Mouse (Mus musculus) left cerebral cortex, postnatal 25 days (tissue): Measurements from ENCODE around the gene Zfhx3. TPM values are rescaled to one million over a fixed set of nuclear protein-coding genes. Genes with fewer than 3 reads are reported as not detected.
A peak's percentile ranks its signal among the peaks of the same experiment; 100 is the strongest.

Experiments used
- DNase-seq, 2 experiments: peaks; one replicate each; pipeline ENCODE4 v3.0.0; 2022; ENCODE audit warnings: low spot score in 2 of 2, mixed read lengths in 1 of 2
- intact Hi-C: fragments of 180-260 bp; cut with DNase I; formaldehyde crosslinking; loops from one replicate; pipeline ENCODE4 v1.15.1; 2025
- total RNA-seq, 2 experiments: library from RNA; stranded (reverse); gene quantifications; 2 replicates each; pipeline ENCODE4 v1.2.3; 2021

The Zfhx3 gene
- total RNA-seq, 2 experiments from 2014 or later = 4.1 to 7.0 TPM

GRCm38 (mm10) chr8:108661486-108662093 lies 719.1 kb downstream of the Zfhx3 start:
- DNase-seq = no peak
- intact Hi-C loops = no loop called here

DNA sequence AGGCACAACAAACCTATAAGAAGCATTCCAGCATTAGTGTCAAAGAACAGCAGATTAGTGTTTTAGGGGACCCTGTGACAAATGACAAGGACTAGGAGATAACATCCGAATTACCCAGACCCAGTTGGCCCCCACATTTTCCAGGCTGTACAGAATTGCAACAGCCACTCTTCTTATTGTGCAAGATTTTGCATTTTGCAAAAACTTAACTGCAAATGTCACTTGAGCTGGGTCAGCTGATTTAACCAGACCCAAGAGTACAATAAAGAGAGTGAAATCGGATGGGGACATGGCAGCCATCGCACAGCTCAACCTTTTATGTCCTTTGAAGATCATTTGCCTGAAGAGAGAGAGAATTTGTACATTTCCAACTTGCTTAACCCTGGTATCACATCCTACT lies 720.3 kb downstream of the Zfhx3 start:
- intact Hi-C loops = no loop called here
- DNase-seq = no peak

DNA sequence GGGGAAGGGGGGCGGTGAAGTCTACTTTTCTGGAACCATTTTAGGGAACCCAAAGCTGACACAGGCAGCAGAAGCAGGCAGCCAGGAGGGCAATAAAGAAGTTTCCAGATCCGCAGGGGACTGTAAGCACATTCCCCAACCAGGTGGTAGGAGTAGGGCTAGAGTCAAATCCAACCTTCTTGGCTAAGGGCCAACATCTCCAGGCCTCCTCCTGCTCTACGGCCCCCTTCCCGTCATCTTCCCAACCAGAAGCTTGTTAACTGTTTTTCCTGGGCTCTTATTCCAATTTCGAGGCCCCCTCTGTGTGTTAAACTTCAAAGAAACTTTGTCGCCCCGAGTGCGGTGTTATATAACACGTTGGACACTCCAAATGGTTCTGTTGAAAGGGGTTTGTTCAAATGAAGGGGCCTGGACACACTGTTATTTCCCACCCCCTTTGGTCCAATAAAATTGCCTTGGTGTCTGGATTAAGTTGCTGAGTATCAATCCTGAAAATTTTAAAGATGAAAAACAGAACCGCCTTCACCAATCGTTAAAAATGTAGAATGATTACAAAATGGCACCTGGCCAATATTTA lies 729.6 kb downstream of the Zfhx3 start:
- no peak for DNase-seq
- intact Hi-C loops = no loop called here

- no peak for DNase-seq
- intact Hi-C loops = no loop called here
Measured at GRCm38 (mm10) chr8:108675001-108675525, 732.6 kb downstream of the Zfhx3 start.

DNA sequence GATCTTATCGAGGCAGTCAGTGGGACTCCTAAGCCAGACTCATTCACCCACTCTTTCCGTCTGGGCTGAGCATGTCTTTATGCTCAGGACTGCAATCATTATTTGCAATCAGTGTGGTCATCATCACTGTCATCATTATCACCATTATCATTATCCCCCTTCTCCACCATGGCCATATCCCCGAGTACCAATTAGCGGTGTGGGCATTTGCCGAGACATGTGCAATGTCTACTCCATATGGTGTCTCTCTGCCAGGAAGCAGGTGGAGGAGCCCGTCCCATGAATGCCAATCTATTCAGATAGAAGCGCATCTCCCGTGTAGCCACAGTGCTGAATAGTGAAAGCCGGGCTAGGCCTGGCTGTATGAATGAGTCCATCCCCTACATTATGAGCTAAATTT lies 747.2 kb downstream of the Zfhx3 start:
- DNase-seq = no peak
- intact Hi-C loops = no loop called here

GRCm38 (mm10) chr8:108690576-108691455 lies 748.4 kb downstream of the Zfhx3 start:
- intact Hi-C loops = no loop called here
- no peak for DNase-seq

- peak in 1 of 2 experiments; percentile 15 for DNase-seq
- intact Hi-C loops = no loop called here
Measured at GRCm38 (mm10) chr8:108691456-108692238, 749.2 kb downstream of the Zfhx3 start.

DNA sequence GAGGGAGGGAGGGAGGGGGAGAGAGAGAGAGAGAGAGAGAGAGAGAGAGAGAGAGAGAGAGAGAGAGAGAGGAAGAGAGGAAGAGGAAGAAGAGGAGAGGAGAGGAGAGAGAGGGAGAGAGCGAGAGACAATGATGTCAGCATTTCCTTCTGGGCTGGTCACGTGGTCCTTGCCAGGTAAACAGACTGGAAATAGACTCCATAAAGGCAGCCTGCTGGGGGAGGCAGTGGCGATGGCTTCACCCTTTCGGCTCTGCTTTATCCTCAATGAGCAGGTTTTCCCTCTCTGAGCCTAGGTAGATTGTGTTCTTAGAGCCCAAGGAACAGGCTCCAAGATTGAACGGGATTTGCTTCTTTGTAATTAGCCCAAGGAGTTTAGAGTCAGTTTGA lies 749.8 kb downstream of the Zfhx3 start:
- DNase-seq = no peak
- intact Hi-C loops = no loop called here

- intact Hi-C loops = no loop called here
- no peak for DNase-seq
Measured at GRCm38 (mm10) chr8:108692669-108693665, 750.5 kb downstream of the Zfhx3 start.

DNA sequence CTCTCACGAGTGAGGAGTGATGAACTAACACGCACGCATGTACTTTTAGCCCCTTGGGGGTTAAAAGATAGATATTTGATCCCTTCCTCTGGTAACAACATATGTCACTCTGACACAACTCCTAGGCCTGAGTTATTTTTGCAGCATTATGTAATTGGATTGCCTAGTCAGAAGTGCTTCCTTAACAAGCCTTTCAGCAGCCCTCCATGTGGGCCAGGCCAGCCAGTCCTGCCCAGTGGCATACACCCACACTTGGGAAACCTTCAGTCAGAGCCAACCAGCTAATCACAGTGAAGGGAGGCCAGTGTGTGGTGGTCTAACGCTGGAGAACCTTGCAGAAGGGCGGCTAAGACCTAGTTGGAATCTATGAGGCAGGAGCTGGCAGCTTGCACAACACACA lies 751.4 kb downstream of the Zfhx3 start:
- no peak for DNase-seq
- intact Hi-C loops = no loop called here

GRCm38 (mm10) chr8:108694516-108694915 lies 752.1 kb downstream of the Zfhx3 start:
- intact Hi-C loops = no loop called here
- no peak for DNase-seq

DNA sequence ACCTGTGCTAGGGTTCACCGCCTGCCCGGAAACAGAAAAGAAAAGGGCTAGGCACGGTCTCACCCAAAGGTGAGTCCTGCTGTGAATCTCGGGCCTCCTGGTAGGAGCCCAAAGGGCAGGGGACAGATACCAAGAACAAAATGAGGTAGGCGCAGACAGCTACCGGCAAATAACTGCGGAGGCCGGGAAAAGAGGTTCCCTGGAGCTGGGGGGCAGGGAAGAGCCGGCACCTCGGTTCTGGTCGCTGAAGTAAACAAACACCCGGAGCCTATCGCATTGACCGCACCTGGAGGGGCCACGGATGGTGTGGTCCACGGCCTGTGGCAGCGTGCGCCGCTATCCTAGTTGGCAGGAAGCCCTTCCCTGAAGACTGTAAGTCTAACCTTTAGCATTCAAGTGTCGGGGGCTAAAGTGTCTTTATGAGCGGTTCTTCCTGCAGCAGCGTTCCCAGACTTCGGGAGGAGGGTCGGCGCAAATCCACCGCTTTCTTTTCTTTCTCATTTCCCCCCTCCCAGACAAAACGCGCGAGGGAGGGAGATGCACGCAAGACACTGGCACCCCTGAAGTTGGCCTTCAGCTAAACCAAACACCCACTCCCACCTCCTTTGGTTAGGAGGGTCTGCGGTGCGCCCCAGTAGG lies 752.9 kb downstream of the Zfhx3 start:
- intact Hi-C loops = loop anchor here (5.0 kb wide), 2 partner anchors 557 to 748 kb away; no protein-coding TSS in a partner anchor
- DNase-seq = no peak

DNA sequence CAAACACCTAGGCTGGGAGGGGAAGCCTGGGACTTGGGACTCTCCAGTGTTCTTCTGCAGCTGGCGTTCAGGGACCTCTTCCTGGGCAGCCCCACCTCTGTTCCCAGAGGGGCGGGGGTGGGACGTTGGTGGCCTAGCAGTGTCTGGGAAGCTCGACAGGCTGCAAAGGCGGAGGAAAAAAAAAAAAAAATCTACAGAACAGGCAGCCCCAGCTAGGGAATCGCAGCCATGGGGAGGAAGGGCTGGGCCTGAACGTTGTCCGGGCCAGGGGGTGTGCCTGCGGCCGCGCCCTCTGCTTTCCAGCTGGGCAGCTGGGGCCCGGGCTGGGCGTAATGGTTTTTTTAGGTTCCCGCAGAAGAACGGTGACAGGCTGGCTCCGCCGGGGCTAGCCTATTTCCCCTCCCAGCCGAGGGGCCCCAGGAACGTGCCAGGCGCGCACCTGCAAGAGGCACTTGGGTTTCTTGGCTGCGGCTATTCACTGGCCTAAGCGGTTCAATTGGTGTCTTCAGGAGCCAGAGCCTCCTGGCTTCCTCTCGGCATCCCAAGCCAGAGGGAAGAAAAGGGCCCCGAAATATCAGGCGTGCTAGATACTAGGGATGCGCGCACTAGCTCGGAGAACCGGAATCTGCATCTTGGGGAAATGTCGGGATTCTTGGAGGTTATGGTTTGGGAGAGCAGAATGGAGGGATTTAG lies 753.6 kb downstream of the Zfhx3 start:
- intact Hi-C loops = loop anchor here (5.0 kb wide), 2 partner anchors 556 to 749 kb away; no protein-coding TSS in a partner anchor

GRCm38 (mm10) chr8:108696631-108697410 lies 754.4 kb downstream of the Zfhx3 start:
- intact Hi-C loops = loop anchor here (5.0 kb wide), 2 partner anchors 555 to 750 kb away; no protein-coding TSS in a partner anchor
- DNase-seq = no peak

More for the DNA sequence above, 753.6 kb downstream of the Zfhx3 start:
- no peak for DNase-seq

- intact Hi-C loops = loop anchor here (5.0 kb wide), 2 partner anchors 555 to 750 kb away; no protein-coding TSS in a partner anchor
- DNase-seq = no peak
Measured at GRCm38 (mm10) chr8:108697589-108697988, 755.1 kb downstream of the Zfhx3 start.

DNA sequence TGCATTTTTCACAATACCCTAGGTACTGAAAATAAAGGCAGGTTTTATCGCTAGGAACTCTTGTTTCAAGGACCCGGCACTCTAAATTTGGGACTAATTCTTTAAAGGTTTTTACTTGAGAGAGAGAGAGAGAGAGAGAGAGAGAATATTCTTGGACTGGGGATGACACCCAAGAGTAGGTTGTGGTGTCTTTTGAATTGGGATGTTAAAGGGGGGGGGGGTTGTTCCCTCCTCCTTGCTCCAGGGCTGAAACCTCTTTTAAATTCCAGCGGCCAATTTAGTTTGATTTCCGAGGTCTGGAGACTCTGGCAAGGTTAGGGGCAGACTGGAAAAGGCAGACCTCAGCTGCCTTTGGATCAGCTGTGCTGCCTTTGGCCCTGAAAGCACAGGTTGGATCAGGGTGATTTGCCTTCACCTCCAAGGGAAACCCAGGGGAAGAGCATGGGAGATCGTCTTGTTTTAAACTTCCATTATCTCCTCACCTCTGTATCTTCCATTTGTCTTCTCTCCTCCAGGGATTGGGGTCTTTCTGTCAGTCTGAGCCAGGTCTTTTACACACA lies 755.7 kb downstream of the Zfhx3 start:
- intact Hi-C loops = loop anchor here (5.0 kb wide), 2 partner anchors 554 to 751 kb away; no protein-coding TSS in a partner anchor
- DNase-seq = no peak
